Mouse (Mus musculus) G1E (cell line): Measurements from ENCODE around the gene Tmem62.
"Not testable (repeated sequence)": the region's sequence is repeated elsewhere in the genome, so short reads cannot be mapped to it uniquely, and the experiment has no call there.

Experiments
- CTCF ChIP-seq: IDR thresholded peaks from 2 replicates; pipeline ENCODE4 v1.5.1; 2012; ENCODE audit warnings: low read depth, low read length, inconsistent platforms, mixed read lengths
- GATA1 ChIP-seq: IDR thresholded peaks from 2 replicates; pipeline ENCODE4 v1.6.1; 2012; ENCODE audit warnings: borderline replicate concordance, low read length, inconsistent platforms, mixed read lengths
- GATA2 ChIP-seq: IDR thresholded peaks from 2 replicates; pipeline ENCODE4 v1.6.1; 2012; ENCODE audit warnings: low read depth, low read length, inconsistent platforms, borderline replicate concordance
- POLR2AphosphoS5 ChIP-seq: IDR thresholded peaks from 2 replicates; pipeline ENCODE4 v1.6.1; 2012; ENCODE audit warnings: low read depth, low read length, inconsistent platforms; ENCODE audit not compliant: insufficient replicate concordance
- TAL1 ChIP-seq: conservative IDR thresholded peaks from 2 replicates; pipeline ENCODE4 v1.6.1; 2012; ENCODE audit warnings: low read depth, low read length, inconsistent platforms, mixed read lengths

- TF ChIP-seq POLR2AphosphoS5, CTCF, GATA1, GATA2, TAL1: not testable (repeated sequence)
Measured at GRCm38 (mm10) chr2:120996607-120997006, 19.8 kb downstream of the Tmem62 start.
